Mouse (Mus musculus) bone marrow macrophage, adult 2 months (primary cell): ENCODE measurements at regions not wholly inside any gene's neighbourhood (a gene's known extent, or its start where the extent isn't known, plus 50 kb on each side); places are given as distances from the start of the nearest gene placed in this dataset.

ENCODE experiments used
- CTCF ChIP-seq: IDR thresholded peaks from 2 replicates; pipeline ENCODE4 v1.5.1; 2012; ENCODE audit warnings: low read depth, mild to moderate bottlenecking, low read length, moderate library complexity
- POLR2A ChIP-seq: IDR thresholded peaks from 2 replicates; pipeline ENCODE4 v1.6.1; 2012; ENCODE audit warnings: mild to moderate bottlenecking, low read depth, low read length, borderline replicate concordance

DNA sequence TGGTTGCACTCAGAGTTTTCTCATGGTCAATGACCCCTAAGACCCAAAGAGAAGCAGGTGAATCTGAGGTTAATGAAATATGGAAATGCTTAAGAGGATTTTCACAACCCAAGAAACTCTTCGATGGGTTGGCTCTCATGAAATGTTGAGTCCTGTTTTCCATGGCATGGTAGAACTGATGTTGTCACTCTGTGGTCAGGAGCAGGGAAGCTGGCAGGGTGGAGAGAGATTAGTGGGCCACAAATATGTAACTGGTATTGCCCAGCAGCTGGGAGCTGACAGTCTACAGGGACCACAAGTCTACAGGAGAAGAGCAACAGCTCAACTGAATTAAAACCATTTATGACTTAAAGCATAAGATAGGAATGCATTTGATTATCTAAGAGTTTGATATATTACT lies 3582.9 kb downstream of the 9330182O14Rik start:
- TF ChIP-seq POLR2A: no peak
- no peak for TF ChIP-seq CTCF
